Comparison of ENCODE assay signal across 30 mouse cellular contexts in the genomic region with DNA sequence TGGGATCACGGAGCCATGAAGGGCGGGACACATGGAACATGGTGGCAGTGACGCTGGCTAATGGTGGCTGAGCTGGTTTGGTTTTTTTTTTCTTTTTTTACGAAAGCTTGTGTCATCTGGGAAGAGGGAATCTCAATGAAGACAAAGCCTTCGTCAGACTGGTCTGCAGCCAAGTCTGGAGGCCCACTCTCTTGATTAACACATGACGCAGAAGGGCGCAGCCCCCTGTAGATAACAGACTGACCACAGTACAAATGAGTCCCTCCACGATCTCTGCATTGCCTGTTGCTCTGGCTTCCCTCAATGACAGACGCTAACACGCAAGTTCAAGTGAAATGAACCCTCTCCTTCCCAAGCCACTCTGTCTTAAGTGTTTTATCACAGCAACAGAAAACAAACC. TPM values are rescaled to one million over a fixed set of nuclear protein-coding genes. Genes with fewer than 3 reads are reported as not detected.
DNase-seq lines count a peak whose midpoint lies in the region; ATAC-seq and TF ChIP-seq lines count a peak whose summit lies in the region.
"Had no signal": no experiment of that assay in that cellular context is flagged by ENCODE, and none has a peak within 500 bp of the region (broad histone marks: within the 10 kb centered on the region; RNA-seq: fewer than 3 reads in every experiment).

No protein-coding gene starts in this region.

- no peak overlapping the region for H3ac ChIP-seq in C2C12 (ENCODE audit: control insufficient read depth, insufficient read length, low read depth)

- no peak for ATAC-seq in heart, embryonic 12.5 days (ENCODE audit: insufficient number of reproducible peaks, low FRiP score)
- ATAC-seq: activated CD4-positive, CD25-positive, alpha-beta regulatory T cell, adult 4 months; forebrain, embryonic 15.5 days; hindbrain, embryonic 16.5 days; intestine, embryonic 15.5 days had no signal

- H3K27me3 ChIP-seq in C2C12 (ENCODE audit: control insufficient read depth, insufficient read depth, insufficient read length), result no peaks in the 10 kb centered on the region
- no peaks in the 10 kb centered on the region for H3K27me3 ChIP-seq in heart, embryonic 12.5 days (replicated peaks)
- H3K27me3 ChIP-seq: CH12.LX; forebrain, embryonic 12.5 days; forebrain, embryonic 15.5 days; heart, embryonic 13.5 days; hindbrain, embryonic 13.5 days; intestine, embryonic 15.5 days had no signal

- no peak overlapping the region for H3K9ac ChIP-seq in heart, embryonic 12.5 days
- H3K9ac ChIP-seq: forebrain, embryonic 12.5 days; heart, embryonic 13.5 days; hindbrain, embryonic 13.5 days; intestine, embryonic 15.5 days had no signal

- intact Hi-C loops in gastrocnemius, adult 2 months (cut with DNase I), result no loop called here
- intact Hi-C loops in heart, postnatal 36 days (cut with DNase I), result no loop called here

- no peak for DNase-seq in gastrocnemius, adult 2 months
- DNase-seq in gastrocnemius, postnatal 25 days, result no peak
- peak; percentile 60 for DNase-seq in NIH3T3 (ENCODE audit: low read depth)
- no peak for DNase-seq in adrenal gland, adult 18-20 months (ENCODE audit: low spot score in 2 of 2)
- no peak for DNase-seq in heart, postnatal 36 days
- DNase-seq: adrenal gland, postnatal 10 days; adrenal gland, postnatal 36 days; cerebellum, adult 18-20 months; cerebellum, adult 9-11 months; cerebellum, postnatal 25 days; embryo, embryonic 11 days; gastrocnemius, postnatal 14 days; heart, adult 18-20 months; kidney, adult 11 months; kidney, adult 8-10 months had no signal

- peaks cover 53% of the 10 kb centered on the region for H3K36me3 ChIP-seq in C2C12 (ENCODE audit: control insufficient read depth, insufficient read depth)
- H3K36me3 ChIP-seq in heart, embryonic 12.5 days, result peaks cover 75% of the 10 kb centered on the region

- 56% methylated on average over 10 of the region's 10 CpGs for WGBS in heart, embryonic 12.5 days

- no peak overlapping the region for H3K4me2 ChIP-seq in heart, embryonic 12.5 days
- H3K4me2 ChIP-seq: forebrain, embryonic 12.5 days; forebrain, embryonic 15.5 days; heart, embryonic 13.5 days; hindbrain, embryonic 13.5 days; intestine, embryonic 15.5 days had no signal

- H3K4me3 ChIP-seq in gastrocnemius, adult 2 months, result no peak overlapping the region
- H3K4me3 ChIP-seq in C2C12 (ENCODE audit: insufficient read depth, poor library complexity, severe bottlenecking), result no peak overlapping the region
- H3K4me3 ChIP-seq in embryonic fibroblast, embryonic 13.5 days (ENCODE audit: insufficient read depth, low read length), result no peak overlapping the region
- H3K4me3 ChIP-seq in heart, embryonic 12.5 days, result no peak overlapping the region
- H3K4me3 ChIP-seq: forebrain, embryonic 12.5 days; forebrain, embryonic 15.5 days; heart, embryonic 13.5 days; hindbrain, embryonic 10.5 days; hindbrain, embryonic 13.5 days; intestine, embryonic 15.5 days had no signal

- H3K79me2 ChIP-seq in C2C12 (ENCODE audit: control insufficient read depth, insufficient read depth), result peaks cover 83% of the 10 kb centered on the region

- no peak for TF ChIP-seq POLR2A in embryonic fibroblast, embryonic 13.5 days (IDR thresholded peaks at IDR 0.05; ENCODE audit: low read depth, low read length)

- no peaks in the 10 kb centered on the region for H3K9me3 ChIP-seq in heart, embryonic 12.5 days (replicated peaks)
- H3K9me3 ChIP-seq: forebrain, embryonic 12.5 days; forebrain, embryonic 15.5 days; heart, embryonic 13.5 days; hindbrain, embryonic 10.5 days; hindbrain, embryonic 13.5 days; intestine, embryonic 15.5 days had no signal

- H3K4me1 ChIP-seq in embryonic fibroblast, embryonic 13.5 days (ENCODE audit: control insufficient read depth, insufficient read depth, low read length), result peaks cover 47% of the 10 kb centered on the region
- H3K4me1 ChIP-seq in heart, embryonic 12.5 days (replicated peaks), result peaks cover 52% of the 10 kb centered on the region
- H3K4me1 ChIP-seq: forebrain, embryonic 12.5 days; forebrain, embryonic 15.5 days had no signal

- no peak for TF ChIP-seq CTCF in gastrocnemius, adult 2 months (IDR thresholded peaks at IDR 0.05)
- no peak for TF ChIP-seq CTCF in C2C12 (IDR thresholded peaks at IDR 0.05; ENCODE audit: control insufficient read depth, insufficient read depth, insufficient read length)
- TF ChIP-seq CTCF in embryonic fibroblast, embryonic 13.5 days (IDR thresholded peaks at IDR 0.05; ENCODE audit: borderline replicate concordance, insufficient read depth, low read length), result no peak

- H3K79me3 ChIP-seq in C2C12 (ENCODE audit: low read depth), result peaks cover 65% of the 10 kb centered on the region

- peak overlapping the region; percentile 88 for H3K27ac ChIP-seq in gastrocnemius, adult 2 months
- H3K27ac ChIP-seq in embryonic fibroblast, embryonic 13.5 days (ENCODE audit: insufficient read depth, low read length), result peak overlapping the region; percentile 98
- no peak overlapping the region for H3K27ac ChIP-seq in heart, embryonic 12.5 days (ENCODE audit: poor library complexity, severe bottlenecking)
- H3K27ac ChIP-seq: forebrain, embryonic 12.5 days; forebrain, embryonic 15.5 days; heart, embryonic 13.5 days; hindbrain, embryonic 10.5 days; hindbrain, embryonic 13.5 days; intestine, embryonic 15.5 days had no signal

TF ChIP-seq in C2C12, 6 proteins besides CTCF, POLR2A, EP300 and RAD21:
- no peak for TF ChIP-seq FOSL1 (IDR thresholded peaks at IDR 0.05; ENCODE audit: insufficient read depth, low read length, poor library complexity, severe bottlenecking)
- TF ChIP-seq USF1 (IDR thresholded peaks at IDR 0.05; ENCODE audit: low read depth), result peak; percentile 7
- TF ChIP-seq MYOG (IDR thresholded peaks at IDR 0.05; ENCODE audit: control insufficient read depth, extremely low read depth, insufficient read length), result no peak
- no peak for TF ChIP-seq CEBPB (IDR thresholded peaks at IDR 0.05; ENCODE audit: low read depth)
- TF ChIP-seq MYOD1 (IDR thresholded peaks at IDR 0.05; ENCODE audit: control insufficient read depth, insufficient read length, low read depth), result no peak

RNA-seq across cellular contexts. Expression of a gene that starts 7.3 kb away (rescaled TPM):
- total RNA-seq in gastrocnemius, adult 2 months (2021), result 10 to 100 TPM; 37.2 to 43.8 TPM
- total RNA-seq in gastrocnemius, postnatal 25 days (2021), result 10 to 100 TPM; 31.7 to 39.1 TPM
- 79.3 TPM for polyA plus RNA-seq in C2C12 (2012; fragmentation: generic; extraction: Trizol)
- polyA plus RNA-seq in embryonic fibroblast, embryonic 13.5 days (2011; ENCODE audit: insufficient read length, low read depth, missing spikeins), result 60.8 and 63.2 TPM in 2 replicates
- 10 to 100 TPM; 41.5 to 52.9 TPM for total RNA-seq in adrenal gland, adult 18-20 months (2021)
- polyA plus RNA-seq in heart, embryonic 12.5 days (2016; fragmentation: Nextera tagmentation; extraction: Ambion mirVana), result 43.7 and 44.1 TPM in 2 replicates
- 10 to 100 TPM; 33.8 to 43.6 TPM for total RNA-seq in heart, postnatal 36 days (2021)

RNA-seq across cellular contexts. Expression of a gene that starts 21.7 kb away (rescaled TPM):
- not detected for total RNA-seq in gastrocnemius, adult 2 months (2021)
- under 1 TPM in 1 of 2 experiments, not detected in 1; 0.21 TPM for total RNA-seq in gastrocnemius, postnatal 25 days (2021)
- 14.7 TPM for polyA plus RNA-seq in C2C12 (2012; fragmentation: generic; extraction: Trizol)
- polyA plus RNA-seq in embryonic fibroblast, embryonic 13.5 days (2011; ENCODE audit: insufficient read length, low read depth, missing spikeins), result 2.6 and 3.3 TPM in 2 replicates
- total RNA-seq in adrenal gland, adult 18-20 months (2021), result under 1 TPM in 1 of 2 experiments, not detected in 1; 0.23 TPM
- polyA plus RNA-seq in heart, embryonic 12.5 days (2016; fragmentation: Nextera tagmentation; extraction: Ambion mirVana), result 0.28 and 0.33 TPM in 2 replicates
- under 1 TPM; 0.39 to 0.60 TPM for total RNA-seq in heart, postnatal 36 days (2021)
- total RNA-seq: gastrocnemius, adult 18-20 months; MEL had no signal
- polyA plus RNA-seq: activated CD4-positive, CD25-positive, alpha-beta regulatory T cell, adult 4 months had no signal

RNA-seq across cellular contexts. Expression of a gene that starts 22.2 kb away (rescaled TPM):
- total RNA-seq in gastrocnemius, adult 2 months (2021), result under 1 TPM in 1 of 2 experiments, not detected in 1; 0.14 TPM
- under 1 TPM; 0.33 to 0.35 TPM for total RNA-seq in gastrocnemius, postnatal 25 days (2021)
- polyA plus RNA-seq in C2C12 (2012; fragmentation: generic; extraction: Trizol), result 5.3 TPM
- 1.6 and 3.5 TPM in 2 replicates for polyA plus RNA-seq in embryonic fibroblast, embryonic 13.5 days (2011; ENCODE audit: insufficient read length, low read depth, missing spikeins)
- 1 to 10 TPM; 6.0 to 7.9 TPM for total RNA-seq in adrenal gland, adult 18-20 months (2021)
- 0.89 and 0.91 TPM in 2 replicates for polyA plus RNA-seq in heart, embryonic 12.5 days (2016; fragmentation: Nextera tagmentation; extraction: Ambion mirVana)
- total RNA-seq in heart, postnatal 36 days (2021), result under 1 TPM; 0.22 to 0.30 TPM
- total RNA-seq: common myeloid progenitor, adult 5-6 weeks had no signal

RNA-seq across cellular contexts. Expression of a gene that starts 27.6 kb away (rescaled TPM):
- 10 to 100 TPM; 55.8 to 59.5 TPM for total RNA-seq in gastrocnemius, adult 2 months (2021)
- total RNA-seq in gastrocnemius, postnatal 25 days (2021), result 10 to 100 TPM; 49.4 to 54.7 TPM
- polyA plus RNA-seq in C2C12 (2012; fragmentation: generic; extraction: Trizol), result 78.3 TPM
- polyA plus RNA-seq in embryonic fibroblast, embryonic 13.5 days (2011; ENCODE audit: insufficient read length, low read depth, missing spikeins), result 114 and 133 TPM in 2 replicates
- total RNA-seq in adrenal gland, adult 18-20 months (2021), result 100 to 1,000 TPM; 121 to 185 TPM
- 66.6 and 72.0 TPM in 2 replicates for polyA plus RNA-seq in heart, embryonic 12.5 days (2016; fragmentation: Nextera tagmentation; extraction: Ambion mirVana)
- total RNA-seq in heart, postnatal 36 days (2021), result 10 to 100 TPM; 83.3 to 86.2 TPM

RNA-seq across cellular contexts. Expression of a gene that starts 27.7 kb away (rescaled TPM):
- 10 to 100 TPM; 13.7 to 14.5 TPM for total RNA-seq in gastrocnemius, adult 2 months (2021)
- total RNA-seq in gastrocnemius, postnatal 25 days (2021), result 10 to 100 TPM; 16.4 to 16.5 TPM
- 125 TPM for polyA plus RNA-seq in C2C12 (2012; fragmentation: generic; extraction: Trizol)
- polyA plus RNA-seq in embryonic fibroblast, embryonic 13.5 days (2011; ENCODE audit: insufficient read length, low read depth, missing spikeins), result 61.1 and 63.6 TPM in 2 replicates
- total RNA-seq in adrenal gland, adult 18-20 months (2021), result 100 to 1,000 TPM in 1 of 2 experiments, 10 to 100 TPM in 1; 68.6 to 122 TPM
- polyA plus RNA-seq in heart, embryonic 12.5 days (2016; fragmentation: Nextera tagmentation; extraction: Ambion mirVana), result 44.5 and 48.6 TPM in 2 replicates
- total RNA-seq in heart, postnatal 36 days (2021), result 10 to 100 TPM; 22.2 to 25.1 TPM

Comparison
In these comparisons a context has a peak if more than half of its experiments do, and no peak if none do; other contexts are left out.
1. RNA of a gene that starts 22.2 kb away (total RNA-seq): 6.0 to 7.9 TPM in adrenal gland, adult 18-20 months; 0.33 to 0.35 TPM in gastrocnemius, postnatal 25 days, 0.22 to 0.30 TPM in heart, postnatal 36 days and 0.14 TPM in gastrocnemius, adult 2 months; every median in the first group is over 4 times any median in the second.